Mouse (Mus musculus) retina, embryonic 14.5 days (tissue): ENCODE data around the gene Denr.
A peak's percentile ranks its signal among the peaks of the same experiment; 100 is the strongest.

ENCODE experiments used
- DNase-seq: peaks from one replicate; pipeline ENCODE4 v3.0.0-alpha.2; 2015; ENCODE audit warnings: low spot score

The Denr gene

GRCm38 (mm10) chr5:123907631-123907977 lies 629 bp downstream of the Denr start:
- DNase-seq, result no peak

GRCm38 (mm10) chr5:123914852-123915251 lies 7.9 kb downstream of the Denr start:
- no peak for DNase-seq

- no peak for DNase-seq
Observed at GRCm38 (mm10) chr5:123922112-123922511, 15.1 kb downstream of the Denr start.

GRCm38 (mm10) chr5:123927118-123927517 lies 20.1 kb downstream of the Denr start, which contains the start of gene Gm43518:
Gene Gm43518 (plus strand): TSS chr5:123927418.
- no peak for DNase-seq

GRCm38 (mm10) chr5:123930508-123930989 lies 23.6 kb downstream of the Denr start, which contains the start of gene Ccdc62:
Gene Ccdc62 (plus strand): TSS chr5:123930679.
- peak; percentile 99 for DNase-seq

GRCm38 (mm10) chr5:123931131-123931530 lies 24.2 kb downstream of the Denr start:
- DNase-seq, result peak; percentile 23

GRCm38 (mm10) chr5:123932927-123933326 lies 26.0 kb downstream of the Denr start:
- no peak for DNase-seq

GRCm38 (mm10) chr5:123933556-123933955 lies 26.6 kb downstream of the Denr start:
- DNase-seq, result no peak

- peak; percentile 63 for DNase-seq
Observed at GRCm38 (mm10) chr5:123933957-123934591, 27.1 kb downstream of the Denr start.

- DNase-seq, result no peak
Observed at GRCm38 (mm10) chr5:123935931-123936330, 29.0 kb downstream of the Denr start.

GRCm38 (mm10) chr5:123938479-123938878 lies 31.5 kb downstream of the Denr start:
- DNase-seq, result no peak

GRCm38 (mm10) chr5:123946546-123946945 lies 39.6 kb downstream of the Denr start:
- no peak for DNase-seq

- peak; percentile 87 for DNase-seq
Observed at GRCm38 (mm10) chr5:123947041-123947761, 40.2 kb downstream of the Denr start.

- DNase-seq, result no peak
Observed at GRCm38 (mm10) chr5:123952365-123953045, 45.5 kb downstream of the Denr start.

GRCm38 (mm10) chr5:123957213-123957612 lies 50.2 kb downstream of the Denr start:
- no peak for DNase-seq

GRCm38 (mm10) chr5:123959018-123959417 lies 52.0 kb downstream of the Denr start:
- no peak for DNase-seq

GRCm38 (mm10) chr5:123960129-123960528 lies 53.2 kb downstream of the Denr start:
- DNase-seq, result no peak

- no peak for DNase-seq
Observed at GRCm38 (mm10) chr5:123961046-123961445, 54.1 kb downstream of the Denr start.

- no peak for DNase-seq
Observed at GRCm38 (mm10) chr5:123964208-123964607, 57.2 kb downstream of the Denr start.

- DNase-seq, result no peak
Observed at GRCm38 (mm10) chr5:123966759-123967158, 59.8 kb downstream of the Denr start.

GRCm38 (mm10) chr5:123968468-123968867 lies 61.5 kb downstream of the Denr start:
- no peak for DNase-seq

- no peak for DNase-seq
Observed at GRCm38 (mm10) chr5:123969216-123969615, 62.2 kb downstream of the Denr start.

GRCm38 (mm10) chr5:123970576-123970975 lies 63.6 kb downstream of the Denr start:
- DNase-seq, result no peak
